Mouse (Mus musculus) ES-Bruce4 (cell line): ENCODE measurements around the gene Sf3b1. TPM values are rescaled to one million over a fixed set of nuclear protein-coding genes. Genes with fewer than 3 reads are reported as not detected.

Experiments
- H3K27ac ChIP-seq: 2 replicates; pipeline ENCODE4 v1.5.1; 2012; ENCODE audit warnings: low read length, inconsistent platforms; ENCODE audit not compliant: insufficient read depth
- H3K27me3 ChIP-seq: 2 replicates; pipeline ENCODE4 v1.6.1; 2012; ENCODE audit warnings: mild to moderate bottlenecking, low read length, inconsistent platforms; ENCODE audit not compliant: control insufficient read depth, poor library complexity, insufficient read depth, severe bottlenecking
- H3K36me3 ChIP-seq: 2 replicates; pipeline ENCODE4 v1.6.1; 2012; ENCODE audit warnings: inconsistent platforms, mild to moderate bottlenecking, low read length, moderate library complexity; ENCODE audit not compliant: control insufficient read depth, poor library complexity, insufficient read depth, severe bottlenecking
- H3K4me1 ChIP-seq: one replicate; pipeline ENCODE4 v1.8.1; 2011; ENCODE audit warnings: low read length; ENCODE audit not compliant: control insufficient read depth, insufficient read depth
- H3K4me3 ChIP-seq: 2 replicates; pipeline ENCODE4 v1.5.1; 2011; ENCODE audit warnings: low read depth, mild to moderate bottlenecking, low read length
- H3K9ac ChIP-seq: 2 replicates; pipeline ENCODE4 v1.6.1; 2012; ENCODE audit warnings: low read depth, mild to moderate bottlenecking, inconsistent platforms; ENCODE audit not compliant: poor library complexity, severe bottlenecking
- H3K9me3 ChIP-seq: replicated peaks from 2 replicates; pipeline ENCODE4 v1.6.1; 2012; ENCODE audit warnings: mild to moderate bottlenecking, low read length, inconsistent platforms; ENCODE audit not compliant: control insufficient read depth, poor library complexity, insufficient read depth, severe bottlenecking
- CTCF ChIP-seq: IDR thresholded peaks from one replicate; pipeline ENCODE4 v1.8.1; 2011; ENCODE audit warnings: low read depth, low read length
- EP300 ChIP-seq: IDR thresholded peaks from 2 replicates; pipeline ENCODE4 v1.6.1; 2011; ENCODE audit warnings: low read depth, low read length; ENCODE audit not compliant: insufficient read depth
- POLR2A ChIP-seq: IDR thresholded peaks from one replicate; pipeline ENCODE4 v1.8.1; 2011; ENCODE audit warnings: low read length; ENCODE audit not compliant: insufficient read depth
- polyA plus RNA-seq: library from polyadenylated mRNA; stranded (reverse); fragments of >200 nt; gene quantifications from 2 replicates; pipeline ENCODE4 v1.2.4, GENCODE M21; 2011; ENCODE audit warnings: low read depth; ENCODE audit not compliant: missing spikeins, insufficient read depth, insufficient read length

Sf3b1 gene
- polyA plus RNA-seq, 1 experiment = 314 TPM

GRCm38 (mm10) chr1:54954856-54955255 lies 72.4 kb downstream of the Sf3b1 start:
- H3K4me3 ChIP-seq = no peak overlapping the region
- no peak overlapping the region for H3K27ac ChIP-seq
- TF ChIP-seq CTCF = no peak
- no peak for TF ChIP-seq POLR2A
- TF ChIP-seq EP300 = no peak
- no peaks in the 10 kb centered on the region for H3K4me1 ChIP-seq
- H3K9me3 ChIP-seq = no peaks in the 10 kb centered on the region
- H3K9ac ChIP-seq = no peak overlapping the region
- H3K27me3 ChIP-seq = no peaks in the 10 kb centered on the region
- no peaks in the 10 kb centered on the region for H3K36me3 ChIP-seq

- Histone ChIP-seq H3K9me3 (no peaks in the 10 kb centered on the region), H3K36me3 (no peaks in the 10 kb centered on the region), H3K27me3 (no peaks in the 10 kb centered on the region), H3K4me3 (no peak overlapping the region), H3K4me1 (no peaks in the 10 kb centered on the region), H3K27ac (no peak overlapping the region), H3K9ac (no peak overlapping the region)
- no peak for TF ChIP-seq POLR2A
- TF ChIP-seq EP300 = no peak
- TF ChIP-seq CTCF = no peak
Measured at GRCm38 (mm10) chr1:54944648-54945047, 82.6 kb downstream of the Sf3b1 start.

GRCm38 (mm10) chr1:54935466-54935865 lies 91.8 kb downstream of the Sf3b1 start:
- Histone ChIP-seq H3K4me1 (no peaks in the 10 kb centered on the region), H3K27ac (no peak overlapping the region), H3K9me3 (no peaks in the 10 kb centered on the region), H3K27me3 (no peaks in the 10 kb centered on the region), H3K36me3 (no peaks in the 10 kb centered on the region), H3K4me3 (no peak overlapping the region), H3K9ac (no peak overlapping the region)
- TF ChIP-seq POLR2A = no peak
- no peak for TF ChIP-seq CTCF
- no peak for TF ChIP-seq EP300

Other genes starting within 250 kb of the Sf3b1 start
- 4.6 and 5.2 TPM in 2 replicates for gene Ankrd44, start 101.1 kb downstream of the Sf3b1 start, polyA plus RNA-seq
- 21.2 and 27.1 TPM in 2 replicates for gene Coq10b, start 25.3 kb upstream of the Sf3b1 start, polyA plus RNA-seq
- gene Hspe1, start 60.7 kb upstream of the Sf3b1 start, polyA plus RNA-seq = 622 and 631 TPM in 2 replicates
- 626 and 704 TPM in 2 replicates for gene Hspd1, start 60.8 kb upstream of the Sf3b1 start, polyA plus RNA-seq
- gene Mob4, start 103.8 kb upstream of the Sf3b1 start, polyA plus RNA-seq = 77.2 and 83.5 TPM in 2 replicates
- 0.41 and 0.43 TPM in 2 replicates for gene Rftn2, start 199.3 kb upstream of the Sf3b1 start, polyA plus RNA-seq
- gene Mars2, start 209.7 kb upstream of the Sf3b1 start, polyA plus RNA-seq = 4.4 and 4.7 TPM in 2 replicates